Mouse (Mus musculus) embryonic facial prominence, embryonic 15.5 days (tissue): ENCODE data around the gene Six1. TPM values are rescaled to one million over a fixed set of nuclear protein-coding genes. Genes with fewer than 3 reads are reported as not detected.
"Not testable (repeated sequence)": the region's sequence is repeated elsewhere in the genome, so short reads cannot be mapped to it uniquely, and the experiment has no call there.

Experiments used
- ATAC-seq: fragments of 200-750 bp; cut with Nextera tagmentation; 2 replicates; pipeline ENCODE4 v1.8.0; 2017; ENCODE audit warnings: low read depth, moderate TSS enrichment; ENCODE audit not compliant: insufficient number of reproducible peaks, low FRiP score, low TSS enrichment
- H3K27ac ChIP-seq: fragments of 300-500 bp; sonication (generic); replicated peaks from 2 replicates; pipeline ENCODE4 v1.5.1; 2015; ENCODE audit warnings: mild to moderate bottlenecking, inconsistent platforms
- H3K27me3 ChIP-seq: fragments of 300-500 bp; sonication (generic); 2 replicates; pipeline ENCODE4 v1.6.1; 2015; ENCODE audit warnings: inconsistent platforms
- H3K36me3 ChIP-seq: fragments of 300-500 bp; sonication (generic); 2 replicates; pipeline ENCODE4 v1.6.1; 2015; ENCODE audit warnings: mild to moderate bottlenecking, inconsistent platforms
- H3K4me1 ChIP-seq: fragments of 300-500 bp; sonication (generic); 2 replicates; pipeline ENCODE4 v1.6.1; 2015; ENCODE audit warnings: inconsistent platforms
- H3K4me2 ChIP-seq: fragments of 300-500 bp; sonication (generic); replicated peaks from 2 replicates; pipeline ENCODE4 v1.6.1; 2015; ENCODE audit warnings: mild to moderate bottlenecking, inconsistent platforms
- H3K4me3 ChIP-seq: fragments of 300-500 bp; sonication (generic); replicated peaks from 2 replicates; pipeline ENCODE4 v1.5.1; 2015; ENCODE audit warnings: mild to moderate bottlenecking, inconsistent platforms
- H3K9ac ChIP-seq: fragments of 300-500 bp; sonication (generic); 2 replicates; pipeline ENCODE4 v1.6.1; 2015; ENCODE audit warnings: inconsistent platforms
- H3K9me3 ChIP-seq: fragments of 300-500 bp; sonication (generic); replicated peaks from 2 replicates; pipeline ENCODE4 v1.6.1; 2016; ENCODE audit warnings: inconsistent platforms
- WGBS: fragments of 180-500 bp; shearing (Covaris S2); methylation state at CpG from one replicate; pipeline ENCODE4 v1.1.7; 2015; 5-methylcytosine and 5-hydroxymethylcytosine counted together
- polyA plus RNA-seq: library from polyadenylated mRNA; unstranded; fragments of >200 nt; fragmentation: Nextera tagmentation; extraction: Ambion mirVana; gene quantifications from 2 replicates; pipeline ENCODE4 v1.2.1, GENCODE M21; 2015

Six1 gene
- polyA plus RNA-seq, 1 experiment from 2014 or later: 48.3 TPM

DNA sequence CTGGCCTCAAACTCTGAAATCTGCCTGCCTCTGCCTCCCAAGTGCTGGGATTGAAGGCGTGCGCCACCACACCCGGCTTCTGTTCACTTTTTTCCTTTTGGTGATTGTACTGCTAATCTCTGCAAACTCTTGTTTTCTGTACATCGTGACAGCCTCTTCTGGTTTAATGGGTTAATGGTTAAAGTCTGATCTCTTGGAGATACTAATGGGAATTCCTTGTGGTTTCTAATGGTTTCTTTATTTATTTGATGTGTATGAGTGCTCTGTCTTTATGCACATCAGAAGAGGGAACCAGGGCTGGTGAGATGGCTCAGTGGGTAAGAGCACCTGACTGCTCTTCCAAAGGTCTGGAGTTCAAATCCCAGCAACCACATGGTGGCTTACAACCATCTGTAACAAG, 28.1 kb upstream of the Six1 start:
- not testable (repeated sequence) for H3K9me3 ChIP-seq, H3K4me2 ChIP-seq, H3K27me3 ChIP-seq, H3K27ac ChIP-seq, H3K9ac ChIP-seq, H3K4me3 ChIP-seq, ATAC-seq, H3K4me1 ChIP-seq, H3K36me3 ChIP-seq
- 79% methylated on average over 4 of the region's 4 CpGs for WGBS

DNA sequence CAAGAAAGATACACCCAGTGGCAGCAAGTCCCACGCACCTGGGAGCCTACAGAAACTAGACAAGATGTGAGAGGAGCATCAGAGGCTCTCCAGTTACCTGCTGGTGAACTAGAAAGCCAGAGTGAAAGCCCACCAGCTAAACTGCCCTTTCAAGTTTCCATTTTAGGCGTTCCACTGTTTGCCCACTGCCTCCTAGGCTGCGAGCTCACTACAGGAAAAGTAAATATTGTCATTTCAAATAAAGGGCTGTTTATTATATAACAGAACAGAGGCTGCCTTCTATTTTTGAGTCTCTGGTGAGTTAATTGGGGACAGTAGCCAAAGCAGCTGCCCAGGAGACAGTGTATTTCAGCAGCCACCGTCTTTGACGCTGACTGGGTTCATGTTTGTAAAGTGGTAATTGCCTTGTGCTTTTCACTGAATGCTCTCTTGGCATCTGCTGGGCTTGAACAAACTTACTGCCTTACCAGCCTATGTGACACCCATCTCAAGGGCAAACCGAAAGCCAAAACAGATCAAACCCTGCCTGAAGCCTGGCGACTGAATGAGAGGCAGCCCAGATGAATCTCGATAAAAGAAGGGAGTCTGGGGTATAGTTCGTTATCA, 7.2 kb upstream of the Six1 start:
- no peak for ATAC-seq
- no peak overlapping the region for H3K4me3 ChIP-seq
- H3K9ac ChIP-seq: no peak overlapping the region
- no peak overlapping the region for H3K4me2 ChIP-seq
- no peaks in the 10 kb centered on the region for H3K9me3 ChIP-seq
- H3K36me3 ChIP-seq: no peaks in the 10 kb centered on the region
- H3K27ac ChIP-seq: no peak overlapping the region
- H3K27me3 ChIP-seq: peaks cover 4% of the 10 kb centered on the region; the same call in 1 of the 2 replicates
- no peaks in the 10 kb centered on the region for H3K4me1 ChIP-seq
- WGBS: 48% methylated on average over 9 of the region's 9 CpGs

DNA sequence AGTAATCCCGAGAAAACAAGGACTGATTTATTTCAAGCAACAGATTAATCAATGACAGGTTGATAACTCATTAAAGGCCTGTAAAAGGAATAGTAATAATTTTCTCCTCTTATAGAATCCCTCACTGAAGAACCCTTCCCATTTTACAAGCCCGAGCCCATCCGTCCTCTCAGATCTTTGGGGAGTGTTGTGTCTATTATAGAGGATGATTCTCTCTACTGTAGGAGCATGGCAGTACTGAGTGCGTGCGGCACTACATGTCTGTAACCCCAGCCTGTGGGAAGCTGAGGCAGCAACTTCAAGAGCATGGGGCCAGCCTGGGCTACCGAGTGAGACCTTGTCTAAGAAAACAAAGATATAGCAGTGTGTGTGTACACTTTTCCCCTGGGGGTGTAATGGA, 3.8 kb upstream of the Six1 start:
- no peak overlapping the region for H3K27ac ChIP-seq
- peaks cover 25% of the 10 kb centered on the region for H3K27me3 ChIP-seq
- H3K9ac ChIP-seq: no peak overlapping the region
- no peak overlapping the region for H3K4me2 ChIP-seq
- WGBS: 83% methylated on average over 6 of the region's 6 CpGs
- H3K4me3 ChIP-seq: no peak overlapping the region
- no peaks in the 10 kb centered on the region for H3K9me3 ChIP-seq
- H3K4me1 ChIP-seq: peaks cover 26% of the 10 kb centered on the region
- no peak for ATAC-seq
- H3K36me3 ChIP-seq: no peaks in the 10 kb centered on the region

DNA sequence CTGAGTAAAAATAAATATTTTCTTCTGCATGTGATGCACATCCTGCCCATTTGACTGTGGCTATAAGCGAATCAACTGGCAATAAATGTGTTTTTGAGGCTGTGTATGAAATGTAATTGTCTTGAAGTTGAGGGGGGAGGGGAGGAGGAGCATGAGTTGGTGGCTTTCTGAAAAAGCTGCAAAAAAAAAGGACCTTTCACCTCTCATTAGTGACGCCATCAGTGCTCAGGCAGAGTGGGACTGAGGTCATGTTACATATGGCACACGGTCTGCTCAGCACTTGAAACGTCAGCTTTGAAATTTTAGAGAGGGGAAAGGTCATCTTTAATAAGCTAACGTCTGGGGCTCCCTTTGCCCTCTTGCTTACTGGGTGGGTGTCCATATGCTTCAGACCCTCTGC, 1.8 kb upstream of the Six1 start:
- ATAC-seq: no peak

DNA sequence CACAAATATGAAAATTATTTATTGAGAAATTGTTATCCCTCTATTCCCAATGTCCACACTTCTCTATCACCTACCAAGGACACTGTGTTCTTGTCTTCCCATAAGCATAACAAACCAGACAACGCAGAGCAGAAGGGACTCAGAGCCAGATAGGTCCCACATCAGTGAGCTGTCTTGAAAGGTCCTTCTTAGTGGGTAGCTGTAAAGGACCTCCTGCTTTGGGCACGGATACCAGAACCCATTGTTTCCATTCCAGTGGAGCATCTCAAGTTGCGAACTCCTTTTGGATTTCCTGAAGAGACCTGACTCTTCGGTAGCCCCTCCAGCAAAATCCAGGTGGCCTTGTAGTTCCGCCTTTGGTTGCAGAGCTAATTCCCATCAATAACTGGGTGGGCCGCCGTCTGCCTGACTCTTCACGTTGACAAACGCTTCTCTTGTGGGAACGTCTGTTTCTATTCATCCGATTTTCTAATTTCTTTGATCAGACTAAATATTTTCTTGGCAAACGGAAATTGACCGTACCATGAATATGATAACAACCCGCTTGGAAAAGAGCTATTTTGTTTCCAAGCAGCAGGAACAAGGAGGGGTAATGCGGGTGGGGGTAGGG, 994 bp upstream of the Six1 start:
- no peaks in the 10 kb centered on the region for H3K36me3 ChIP-seq
- peak overlapping the region; percentile 85 for H3K27ac ChIP-seq
- no peak overlapping the region for H3K9ac ChIP-seq
- peaks cover 47% of the 10 kb centered on the region for H3K4me1 ChIP-seq
- H3K9me3 ChIP-seq: no peaks in the 10 kb centered on the region
- H3K27me3 ChIP-seq: peaks cover 51% of the 10 kb centered on the region
- whole genome bisulfite sequencing: 11% methylated on average over 15 of the region's 15 CpGs
- H3K4me2 ChIP-seq: peak overlapping the region; percentile 86
- ATAC-seq: no peak
- H3K4me3 ChIP-seq: peak overlapping the region; percentile 59

More for the DNA sequence above, 1.8 kb upstream of the Six1 start:
- H3K9ac ChIP-seq: no peak overlapping the region
- 18% methylated on average over 5 of the region's 5 CpGs for WGBS
- peaks cover 43% of the 10 kb centered on the region for H3K27me3 ChIP-seq
- no peaks in the 10 kb centered on the region for H3K9me3 ChIP-seq
- H3K4me2 ChIP-seq: no peak overlapping the region
- peaks cover 40% of the 10 kb centered on the region for H3K4me1 ChIP-seq
- H3K27ac ChIP-seq: no peak overlapping the region
- no peaks in the 10 kb centered on the region for H3K36me3 ChIP-seq
- no peak overlapping the region for H3K4me3 ChIP-seq

DNA sequence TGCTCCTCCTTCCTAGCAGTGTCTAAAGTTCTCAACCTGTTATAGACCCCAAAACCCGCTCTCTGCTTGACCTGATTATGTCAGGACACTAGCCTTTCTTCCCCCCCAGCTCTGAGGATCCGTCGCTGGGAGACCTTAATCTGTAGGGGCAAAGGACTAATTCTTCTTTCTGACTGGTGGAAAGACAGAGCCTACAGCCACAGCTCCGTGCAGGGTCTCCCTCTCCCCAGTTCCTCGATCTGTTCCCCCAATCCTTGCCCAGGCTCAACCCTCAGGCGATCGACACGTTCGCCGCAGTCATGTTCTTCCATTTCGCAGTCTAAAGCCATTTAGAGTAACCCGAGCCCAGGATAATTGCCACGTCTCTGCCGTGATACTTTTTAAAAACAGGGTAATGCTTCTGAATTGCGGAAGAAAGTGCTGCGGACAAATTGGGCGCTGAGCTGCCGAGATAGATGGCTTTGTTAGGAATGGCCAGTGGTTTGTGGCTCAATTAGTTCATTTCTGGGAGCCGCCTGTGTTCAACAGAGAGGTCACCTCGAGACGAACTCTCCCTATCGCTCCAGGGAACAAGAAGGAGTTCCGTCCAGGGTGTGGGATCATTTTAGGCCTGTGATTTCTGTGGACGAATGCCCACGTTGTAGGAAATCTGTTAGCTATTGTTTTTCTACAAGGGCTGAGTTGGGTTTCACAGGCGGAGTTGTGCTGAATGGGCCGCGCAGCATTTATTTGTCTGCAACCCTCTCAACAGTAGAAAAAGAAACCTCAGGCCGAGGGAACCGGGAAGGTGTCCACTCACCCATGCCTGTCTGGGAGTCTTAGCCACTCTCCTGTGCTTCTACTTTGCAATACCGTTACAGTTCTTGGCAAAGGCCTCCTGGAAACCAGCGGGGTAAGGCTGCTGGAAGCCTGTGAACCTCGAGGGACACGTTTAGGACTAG, 766 bp downstream of the Six1 start:
- no peaks in the 10 kb centered on the region for H3K9me3 ChIP-seq
- ATAC-seq: peak; percentile 5; the same call in 1 of the 2 replicates
- H3K36me3 ChIP-seq: no peaks in the 10 kb centered on the region
- H3K27ac ChIP-seq: peak overlapping the region; percentile 85
- H3K4me2 ChIP-seq: peak overlapping the region; percentile 86
- H3K9ac ChIP-seq: peak overlapping the region; percentile 24; the same call in 1 of the 2 replicates
- H3K4me3 ChIP-seq: peak overlapping the region; percentile 59
- H3K4me1 ChIP-seq: peaks cover 51% of the 10 kb centered on the region
- peaks cover 68% of the 10 kb centered on the region for H3K27me3 ChIP-seq
- 14% methylated on average over 34 of the region's 34 CpGs for WGBS

DNA sequence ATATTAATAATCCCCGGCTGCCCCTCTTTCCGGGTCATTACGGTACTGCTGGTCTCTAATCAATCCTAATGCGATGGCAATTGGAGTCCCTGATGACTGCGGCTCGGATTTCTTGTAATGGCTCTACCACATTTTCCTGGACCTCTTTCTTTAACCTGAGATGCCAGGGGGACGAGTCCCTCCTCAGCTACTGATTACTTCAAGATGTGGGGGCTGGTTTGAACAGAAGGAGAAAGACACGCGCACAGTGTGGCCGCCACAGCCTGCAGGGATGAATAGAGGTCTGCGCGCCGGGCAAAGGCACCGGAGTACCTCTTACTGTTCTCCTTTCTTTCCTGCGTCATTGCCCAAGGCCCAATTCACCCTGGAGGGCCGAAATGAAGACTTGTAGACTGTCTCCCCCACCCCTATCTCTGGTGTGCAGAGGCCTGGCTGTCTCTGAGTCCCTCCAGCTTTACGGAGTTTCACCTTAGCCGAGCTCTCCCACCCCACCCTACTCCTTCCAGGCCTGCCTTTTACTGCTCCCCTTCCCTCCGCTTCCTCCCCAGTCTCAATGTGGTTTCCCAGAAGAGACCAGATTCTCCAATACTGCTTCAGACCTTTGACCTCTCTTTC, 1.5 kb downstream of the Six1 start:
- H3K4me1 ChIP-seq: peaks cover 51% of the 10 kb centered on the region
- H3K27ac ChIP-seq: peak overlapping the region; percentile 85
- 8% methylated on average over 19 of the region's 19 CpGs for WGBS

DNA sequence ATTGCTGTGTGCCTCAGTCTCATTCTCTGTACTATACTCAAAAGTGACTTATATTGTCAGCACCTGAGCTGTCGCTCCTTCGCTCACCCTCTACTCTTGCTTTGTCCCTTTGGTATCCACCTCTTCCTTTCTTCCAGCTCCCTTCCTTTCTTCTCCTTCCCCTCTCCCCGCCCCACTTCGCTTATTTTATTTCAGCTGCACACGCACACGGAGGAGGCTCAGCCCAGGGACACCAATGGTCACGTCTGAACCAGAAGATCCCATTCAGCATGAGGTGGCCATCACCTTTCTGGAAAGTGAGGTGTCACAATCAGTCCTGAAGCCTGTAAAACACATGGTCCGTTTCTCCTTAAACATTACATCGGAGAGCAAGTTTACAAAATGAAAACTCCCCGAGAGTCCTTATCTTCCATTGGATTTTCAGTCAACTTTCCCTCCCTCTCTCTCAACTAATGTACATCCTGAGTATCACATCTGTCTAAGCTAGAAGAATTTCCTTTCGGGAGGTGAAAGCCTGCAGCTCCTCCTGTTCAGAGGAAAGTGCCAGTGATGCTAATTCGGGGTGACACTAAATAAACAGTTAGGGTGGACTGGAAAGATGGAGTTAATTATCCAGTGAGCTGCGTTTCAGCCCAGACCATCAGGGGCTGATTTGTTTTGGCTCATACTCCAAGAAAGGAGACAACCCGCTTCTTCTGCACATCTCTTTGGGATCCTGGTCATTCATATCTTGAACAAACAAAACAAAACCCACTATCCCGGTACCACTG, 2.7 kb downstream of the Six1 start:
- Histone ChIP-seq H3K27ac (peak overlapping the region; percentile 60), H3K4me2 (peak overlapping the region; percentile 32), H3K4me1 (peaks cover 58% of the 10 kb centered on the region), H3K4me3 (no peak overlapping the region), H3K27me3 (peaks cover 80% of the 10 kb centered on the region), H3K9me3 (no peaks in the 10 kb centered on the region), H3K9ac (no peak overlapping the region), H3K36me3 (no peaks in the 10 kb centered on the region)
- WGBS: 5% methylated on average over 15 of the region's 15 CpGs
- ATAC-seq: no peak

More for the DNA sequence above, 1.5 kb downstream of the Six1 start:
- Histone ChIP-seq H3K27me3 (peaks cover 76% of the 10 kb centered on the region), H3K4me2 (peak overlapping the region; percentile 86), H3K36me3 (no peaks in the 10 kb centered on the region), H3K4me3 (peak overlapping the region; percentile 59), H3K9ac (no peak overlapping the region), H3K9me3 (no peaks in the 10 kb centered on the region)
- ATAC-seq: no peak

DNA sequence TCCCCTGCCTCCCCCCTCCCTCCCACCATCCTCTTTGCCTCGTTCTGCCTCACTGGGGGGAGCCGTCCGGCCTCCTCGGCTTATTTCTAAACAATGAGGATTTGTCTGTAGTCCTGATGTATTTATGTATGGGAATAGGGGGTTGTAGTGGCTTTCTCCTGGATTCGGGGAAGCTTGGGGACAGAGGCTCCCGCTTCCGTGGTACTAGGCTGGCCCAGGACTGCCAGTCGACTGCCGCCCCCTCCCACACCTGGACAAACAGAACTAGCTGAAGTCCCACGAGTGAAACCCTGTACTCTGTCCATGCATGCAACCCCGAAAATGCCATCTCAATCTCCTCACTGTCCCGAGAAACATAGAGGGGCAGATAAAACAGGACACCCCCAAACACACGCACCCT, 3.4 kb downstream of the Six1 start:
- H3K36me3 ChIP-seq: no peaks in the 10 kb centered on the region
- 6% methylated on average over 13 of the region's 13 CpGs for WGBS
- no peak for ATAC-seq
- H3K4me3 ChIP-seq: peak overlapping the region; percentile 8; the same call in 1 of the 2 replicates
- peak overlapping the region; percentile 60 for H3K27ac ChIP-seq
- peaks cover 64% of the 10 kb centered on the region for H3K4me1 ChIP-seq
- H3K9ac ChIP-seq: no peak overlapping the region
- peak overlapping the region; percentile 32 for H3K4me2 ChIP-seq
- no peaks in the 10 kb centered on the region for H3K9me3 ChIP-seq
- peaks cover 78% of the 10 kb centered on the region for H3K27me3 ChIP-seq

DNA sequence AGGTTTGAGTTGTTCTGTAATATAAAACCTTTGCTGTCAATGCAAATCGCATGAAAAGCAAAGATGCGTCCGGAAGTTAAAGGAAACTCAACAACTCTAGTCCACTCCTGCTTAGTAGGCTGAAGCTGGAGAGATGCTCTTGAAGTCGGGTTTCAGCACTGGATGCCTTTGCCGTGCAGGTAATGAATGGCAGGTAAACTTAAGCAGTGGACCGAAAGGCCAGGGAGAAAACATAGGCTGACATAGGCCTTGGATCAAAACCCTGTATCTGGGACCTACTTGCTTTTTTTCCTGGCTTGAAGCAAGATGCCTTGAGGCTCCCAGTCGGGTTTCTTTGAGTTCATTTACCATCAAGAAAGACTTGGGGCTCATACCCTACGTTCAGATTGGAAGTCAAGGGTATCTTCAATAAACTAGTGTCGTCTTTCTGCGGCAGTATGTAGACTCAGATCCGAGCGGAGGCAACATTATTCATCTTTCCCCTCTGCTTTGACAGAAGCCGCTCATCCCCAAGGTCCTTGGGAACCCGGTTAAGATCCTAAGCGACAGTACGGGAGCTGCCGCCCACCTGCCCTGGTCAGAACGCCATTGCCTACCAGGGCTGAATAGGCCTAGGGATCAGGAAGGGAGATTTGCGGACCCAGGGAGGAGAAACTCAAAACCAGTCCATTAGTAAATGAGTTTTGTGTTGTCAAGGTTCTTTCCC, 4.0 kb downstream of the Six1 start:
- no peak overlapping the region for H3K9ac ChIP-seq
- peak overlapping the region; percentile 8; the same call in 1 of the 2 replicates for H3K4me3 ChIP-seq
- 25% methylated on average over 19 of the region's 19 CpGs for WGBS
- no peaks in the 10 kb centered on the region for H3K36me3 ChIP-seq
- H3K27ac ChIP-seq: peak overlapping the region; percentile 39; the same call in 1 of the 2 replicates
- H3K9me3 ChIP-seq: no peaks in the 10 kb centered on the region
- peaks cover 62% of the 10 kb centered on the region for H3K4me1 ChIP-seq
- peak overlapping the region; percentile 32; the same call in 1 of the 2 replicates for H3K4me2 ChIP-seq
- no peak for ATAC-seq
- H3K27me3 ChIP-seq: peaks cover 74% of the 10 kb centered on the region
